ENCODE assay signal across 22 mouse cellular contexts in the genomic region with DNA sequence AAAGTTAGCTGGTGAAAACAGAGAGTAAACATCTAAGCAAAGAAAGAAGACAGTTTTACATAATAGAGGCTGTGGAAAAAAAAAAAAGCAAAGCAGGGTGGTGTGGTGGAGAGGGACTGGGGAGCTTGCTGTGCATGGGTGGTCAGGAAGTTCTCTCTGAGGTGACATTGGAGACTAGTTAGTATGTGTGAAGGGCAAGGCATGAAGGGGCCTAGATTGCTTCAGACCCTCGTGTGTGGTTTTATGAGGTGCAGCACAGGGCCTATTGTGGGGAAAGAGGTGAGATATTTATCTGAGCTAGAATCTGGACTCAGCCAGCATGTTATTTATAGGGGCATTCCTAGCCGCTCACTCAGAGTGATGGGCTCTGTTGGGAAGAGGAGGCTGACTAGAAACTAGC.
DNase-seq lines count a peak whose midpoint lies in the region; ATAC-seq and TF ChIP-seq lines count a peak whose summit lies in the region.
"Had no signal": no experiment of that assay in that cellular context is flagged by ENCODE, and none has a peak within 500 bp of the region (broad histone marks: within the 10 kb centered on the region; RNA-seq: fewer than 3 reads in every experiment).

No protein-coding gene starts in this region.

- no peak for TF ChIP-seq CTCF in embryonic fibroblast, embryonic 13.5 days (IDR thresholded peaks at IDR 0.05; ENCODE audit: borderline replicate concordance, insufficient read depth, low read length)

- H3K27ac ChIP-seq in limb, embryonic 13.5 days: no peak overlapping the region
- no peak overlapping the region for H3K27ac ChIP-seq in limb, embryonic 10.5 days
- H3K27ac ChIP-seq in embryonic fibroblast, embryonic 13.5 days (ENCODE audit: insufficient read depth, low read length): peak overlapping the region; percentile 55
- no peak overlapping the region for H3K27ac ChIP-seq in limb, embryonic 15.5 days
- no peak overlapping the region for H3K27ac ChIP-seq in liver, embryonic 12.5 days
- H3K27ac ChIP-seq: embryonic facial prominence, embryonic 10.5 days; embryonic facial prominence, embryonic 12.5 days; forebrain, embryonic 10.5 days; forebrain, embryonic 12.5 days had no signal

- DNase-seq in limb, embryonic 10.5 days (ENCODE audit: low spot score): no peak
- peak; percentile 27 for DNase-seq in brain, adult 2 months (ENCODE audit: low read depth, low spot score)
- no peak for DNase-seq in gastrocnemius, adult 18-20 months (ENCODE audit: low spot score)
- DNase-seq: adrenal gland, adult 2 months; adrenal gland, postnatal 10 days; adrenal gland, postnatal 25 days; cerebellum, adult 11-12 months; cerebellum, adult 2 months; cerebellum, adult 9-10 months; cerebellum, postnatal 10 days; cerebellum, postnatal 25 days had no signal

- H3K27me3 ChIP-seq in limb, embryonic 13.5 days: no peaks in the 10 kb centered on the region
- H3K27me3 ChIP-seq in limb, embryonic 10.5 days (ENCODE audit: low read depth, poor library complexity, severe bottlenecking): no peaks in the 10 kb centered on the region
- H3K27me3 ChIP-seq in limb, embryonic 15.5 days: no peaks in the 10 kb centered on the region
- H3K27me3 ChIP-seq in liver, embryonic 12.5 days (replicated peaks): no peaks in the 10 kb centered on the region
- H3K27me3 ChIP-seq: embryonic facial prominence, embryonic 12.5 days; forebrain, embryonic 12.5 days had no signal

- no peaks in the 10 kb centered on the region for H3K9me3 ChIP-seq in limb, embryonic 13.5 days
- H3K9me3 ChIP-seq in limb, embryonic 10.5 days (replicated peaks): no peaks in the 10 kb centered on the region
- no peaks in the 10 kb centered on the region for H3K9me3 ChIP-seq in limb, embryonic 15.5 days
- H3K9me3 ChIP-seq in liver, embryonic 12.5 days (replicated peaks): no peaks in the 10 kb centered on the region
- H3K9me3 ChIP-seq: embryonic facial prominence, embryonic 10.5 days; embryonic facial prominence, embryonic 12.5 days; forebrain, embryonic 10.5 days; forebrain, embryonic 12.5 days had no signal

- TF ChIP-seq POLR2A in embryonic fibroblast, embryonic 13.5 days (IDR thresholded peaks at IDR 0.05; ENCODE audit: low read depth, low read length): no peak

- peaks cover 24% of the 10 kb centered on the region for H3K4me1 ChIP-seq in limb, embryonic 13.5 days
- H3K4me1 ChIP-seq in limb, embryonic 10.5 days: peaks cover 10% of the 10 kb centered on the region; the same call in 1 of the 2 replicates
- H3K4me1 ChIP-seq in embryonic fibroblast, embryonic 13.5 days (ENCODE audit: control insufficient read depth, insufficient read depth, low read length): peaks cover 3% of the 10 kb centered on the region; the same call in 1 of the 2 replicates
- H3K4me1 ChIP-seq in limb, embryonic 15.5 days: 0 out of 2 replicates have a peak, but pooled peaks cover 5% of the 10 kb centered on the region
- H3K4me1 ChIP-seq in liver, embryonic 12.5 days: no peaks in the 10 kb centered on the region
- H3K4me1 ChIP-seq: embryonic facial prominence, embryonic 10.5 days; embryonic facial prominence, embryonic 12.5 days; forebrain, embryonic 10.5 days; forebrain, embryonic 12.5 days had no signal

- no peak overlapping the region for H3K4me2 ChIP-seq in limb, embryonic 13.5 days (replicated peaks)
- H3K4me2 ChIP-seq in limb, embryonic 15.5 days: no peak overlapping the region
- no peak overlapping the region for H3K4me2 ChIP-seq in liver, embryonic 12.5 days
- H3K4me2 ChIP-seq: embryonic facial prominence, embryonic 12.5 days; forebrain, embryonic 12.5 days had no signal

- H3K9ac ChIP-seq in limb, embryonic 13.5 days: no peak overlapping the region
- H3K9ac ChIP-seq in limb, embryonic 15.5 days: no peak overlapping the region
- no peak overlapping the region for H3K9ac ChIP-seq in liver, embryonic 12.5 days
- H3K9ac ChIP-seq: embryonic facial prominence, embryonic 12.5 days; forebrain, embryonic 12.5 days had no signal

- ATAC-seq in limb, embryonic 13.5 days (ENCODE audit: low FRiP score, low read depth): peak; percentile 66; the same call in 1 of the 2 replicates
- ATAC-seq in limb, embryonic 15.5 days (ENCODE audit: insufficient number of reproducible peaks, low FRiP score, low TSS enrichment, low read depth): 0 out of 2 replicates have a peak, but pooled peaks have one; percentile 30
- ATAC-seq in liver, embryonic 12.5 days: no peak
- ATAC-seq: forebrain, embryonic 14.5 days; forebrain, embryonic 16.5 days had no signal

- H3K4me3 ChIP-seq in limb, embryonic 13.5 days: no peak overlapping the region
- no peak overlapping the region for H3K4me3 ChIP-seq in limb, embryonic 10.5 days
- no peak overlapping the region for H3K4me3 ChIP-seq in embryonic fibroblast, embryonic 13.5 days (ENCODE audit: insufficient read depth, low read length)
- no peak overlapping the region for H3K4me3 ChIP-seq in limb, embryonic 15.5 days
- no peak overlapping the region for H3K4me3 ChIP-seq in liver, embryonic 12.5 days
- H3K4me3 ChIP-seq: embryonic facial prominence, embryonic 10.5 days; embryonic facial prominence, embryonic 12.5 days; erythroblast, embryonic 14.5 days; forebrain, embryonic 10.5 days; forebrain, embryonic 12.5 days had no signal

- 14% methylated on average over 2 of the region's 2 CpGs for WGBS in limb, embryonic 13.5 days
- 41% methylated on average over 2 of the region's 2 CpGs for WGBS in limb, embryonic 10.5 days
- 10% methylated on average over 2 of the region's 2 CpGs for WGBS in limb, embryonic 15.5 days
- 31% methylated on average over 2 of the region's 2 CpGs for WGBS in liver, embryonic 12.5 days (ENCODE audit: insufficient replicate concordance)

- no peaks in the 10 kb centered on the region for H3K36me3 ChIP-seq in limb, embryonic 13.5 days
- no peaks in the 10 kb centered on the region for H3K36me3 ChIP-seq in limb, embryonic 10.5 days
- no peaks in the 10 kb centered on the region for H3K36me3 ChIP-seq in limb, embryonic 15.5 days
- no peaks in the 10 kb centered on the region for H3K36me3 ChIP-seq in liver, embryonic 12.5 days
- H3K36me3 ChIP-seq: embryonic facial prominence, embryonic 10.5 days; embryonic facial prominence, embryonic 12.5 days; forebrain, embryonic 10.5 days; forebrain, embryonic 12.5 days had no signal
